Mouse (Mus musculus) intestine, embryonic 16.5 days (tissue): Measurements from ENCODE around the gene Olfr1457. TPM values are rescaled to one million over a fixed set of nuclear protein-coding genes. Genes with fewer than 3 reads are reported as not detected.

Source experiments
- ATAC-seq: fragments of 200-750 bp; cut with Nextera tagmentation; 2 replicates; pipeline ENCODE4 v1.8.0; 2017; ENCODE audit warnings: moderate TSS enrichment, moderate library complexity
- H3K27ac ChIP-seq: fragments of 300-500 bp; sonication (generic); 2 replicates; pipeline ENCODE4 v1.5.1; 2014; ENCODE audit warnings: mild to moderate bottlenecking, low read length
- H3K27me3 ChIP-seq: fragments of 300-500 bp; sonication (generic); replicated peaks from 2 replicates; pipeline ENCODE4 v1.6.1; 2014; ENCODE audit warnings: low read length, control low read depth, mixed read lengths; ENCODE audit not compliant: control insufficient read depth, insufficient read depth
- H3K36me3 ChIP-seq: fragments of 300-500 bp; sonication (generic); 2 replicates; pipeline ENCODE4 v1.6.1; 2014; ENCODE audit warnings: low read length, control low read depth; ENCODE audit not compliant: control insufficient read depth, insufficient read depth
- H3K4me1 ChIP-seq: fragments of 300-500 bp; sonication (generic); 2 replicates; pipeline ENCODE4 v1.6.1; 2014; ENCODE audit warnings: low read length, control low read depth, mixed read lengths; ENCODE audit not compliant: control insufficient read depth, insufficient read depth
- H3K4me2 ChIP-seq: fragments of 300-500 bp; sonication (generic); 2 replicates; pipeline ENCODE4 v1.6.1; 2014; ENCODE audit warnings: low read depth, low read length, control low read depth
- H3K4me3 ChIP-seq: fragments of 300-500 bp; sonication (generic); 2 replicates; pipeline ENCODE4 v1.5.1; 2014; ENCODE audit warnings: mild to moderate bottlenecking, low read length
- H3K9ac ChIP-seq: fragments of 300-500 bp; sonication (generic); 2 replicates; pipeline ENCODE4 v1.6.1; 2014; ENCODE audit warnings: low read depth, low read length
- H3K9me3 ChIP-seq: fragments of 300-500 bp; sonication (generic); 2 replicates; pipeline ENCODE4 v1.6.1; 2016; ENCODE audit warnings: low read length, control low read depth; ENCODE audit not compliant: control insufficient read depth
- WGBS: fragments of 180-500 bp; shearing (Covaris S2); extraction: QIAGEN DNeasy Blood & Tissue Kit; methylation state at CpG from one replicate; pipeline ENCODE4 v1.1.7; 2014; 5-methylcytosine and 5-hydroxymethylcytosine counted together
- polyA plus RNA-seq: library from polyadenylated mRNA; unstranded; fragments of >200 nt; fragmentation: Nextera tagmentation; extraction: Ambion mirVana; gene quantifications from 2 replicates; pipeline ENCODE4 v1.2.1, GENCODE M21; 2015

Gene Olfr1457
- polyA plus RNA-seq = not detected in 2 replicates

DNA sequence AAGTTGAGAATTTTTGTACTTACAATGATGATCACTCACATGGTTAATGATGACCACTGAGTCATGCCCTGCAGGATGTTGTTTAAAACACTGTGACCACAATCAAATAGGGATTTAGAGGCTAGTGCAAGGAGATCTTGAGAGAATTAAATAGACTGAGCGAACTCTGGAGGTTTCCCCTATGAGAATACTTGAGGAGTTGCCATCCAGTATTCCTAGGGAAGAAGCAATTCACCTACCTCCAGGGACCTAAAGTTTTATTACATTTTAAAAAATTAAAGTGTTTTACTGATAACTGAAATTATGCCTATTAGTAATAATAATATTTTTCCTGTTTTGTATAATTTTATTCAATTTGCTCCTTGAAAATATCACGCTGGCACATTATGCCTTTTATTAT, at the start of gene Olfr1457:
Olfr1457 (minus strand) TSS at position 101 of the 400 bp plus-strand sequence.
- no peak within 1 kb of the TSS for H3K9ac ChIP-seq
- H3K4me3 ChIP-seq = no peak within 1 kb of the TSS
- H3K4me2 ChIP-seq = no peak within 1 kb of the TSS
- H3K9me3 ChIP-seq = no peaks in the 10 kb centered on the region
- H3K27ac ChIP-seq = no peak within 1 kb of the TSS
- no peaks in the 10 kb centered on the region for H3K27me3 ChIP-seq
- ATAC-seq = no peak
- H3K36me3 ChIP-seq = no peaks in the 10 kb centered on the region
- no peaks in the 10 kb centered on the region for H3K4me1 ChIP-seq
- 78% methylated on average over 2 of the region's 2 CpGs for WGBS

DNA sequence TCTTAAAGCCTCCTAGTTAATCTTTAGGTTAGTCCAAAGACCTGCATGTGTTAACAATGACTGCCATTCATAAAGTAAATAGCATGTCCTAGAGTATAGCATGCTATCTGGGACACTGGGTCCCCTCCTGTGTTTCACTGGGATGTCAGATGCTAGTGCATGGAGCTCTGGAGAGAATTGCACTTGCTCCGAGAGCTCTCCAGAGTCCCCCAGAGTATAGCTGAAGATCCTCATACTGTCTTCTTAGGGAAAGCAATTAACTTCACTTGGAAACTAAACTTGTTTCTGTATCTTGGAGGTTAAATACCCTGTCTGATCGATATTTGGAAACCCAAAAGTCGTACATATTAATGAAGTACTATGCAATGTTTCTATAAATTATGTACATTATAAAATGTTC, 9.0 kb upstream of the Olfr1457 start, which contains the start of gene Olfr1458:
Olfr1458 (minus strand) TSS at position 101 of the 400 bp plus-strand sequence.
- Histone ChIP-seq H3K4me2 (no peak within 1 kb of the TSS), H3K9me3 (no peaks in the 10 kb centered on the region), H3K36me3 (no peaks in the 10 kb centered on the region), H3K27me3 (no peaks in the 10 kb centered on the region), H3K4me1 (no peaks in the 10 kb centered on the region), H3K4me3 (no peak within 1 kb of the TSS), H3K9ac (no peak within 1 kb of the TSS), H3K27ac (no peak within 1 kb of the TSS)
- WGBS = 78% methylated on average over 3 of the region's 3 CpGs
- no peak for ATAC-seq

DNA sequence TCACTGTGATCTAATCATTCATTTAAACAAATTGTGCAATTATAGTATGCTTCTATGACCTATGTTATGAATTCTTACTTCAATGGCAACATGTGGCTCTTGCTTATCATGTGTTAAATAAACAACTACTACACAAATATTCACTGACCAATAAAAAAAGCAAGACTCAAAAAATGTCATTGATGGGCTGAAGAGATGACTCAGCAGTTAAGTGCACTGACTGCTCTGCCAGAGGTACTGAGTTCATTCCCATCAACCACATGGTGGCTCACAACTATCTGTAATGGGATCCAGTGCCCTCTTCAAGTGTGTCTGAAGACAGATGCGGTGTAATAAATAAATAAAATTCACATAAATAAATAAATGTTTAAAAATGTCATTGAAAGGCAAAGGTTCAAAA, 3.8 kb downstream of the Olfr1457 start:
- Histone ChIP-seq H3K36me3 (no peaks in the 10 kb centered on the region), H3K4me2 (no peak overlapping the region), H3K27ac (no peak overlapping the region), H3K4me3 (no peak overlapping the region), H3K4me1 (no peaks in the 10 kb centered on the region), H3K9me3 (no peaks in the 10 kb centered on the region), H3K9ac (no peak overlapping the region), H3K27me3 (no peaks in the 10 kb centered on the region)
- ATAC-seq = no peak
- WGBS = 89% methylated on average over 1 of the region's 1 CpGs

DNA sequence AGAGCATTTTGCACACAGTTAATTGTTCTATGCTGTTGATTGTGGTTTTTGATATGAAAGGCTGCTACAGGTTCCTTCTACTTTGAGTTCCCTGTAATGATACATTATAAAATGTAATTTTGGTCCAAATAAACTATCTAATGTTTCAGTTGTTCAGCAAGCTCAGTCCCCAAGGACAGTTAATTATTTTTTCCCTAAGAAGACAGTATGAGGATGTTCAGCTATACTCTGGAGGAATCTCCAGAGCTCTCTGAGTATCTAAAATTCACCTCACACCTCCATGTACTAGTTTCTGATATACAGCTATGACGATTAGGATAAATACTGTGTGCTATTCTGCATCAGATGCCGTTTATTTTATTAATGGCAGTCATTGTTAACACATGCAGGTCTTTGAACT, 37.4 kb downstream of the Olfr1457 start, which contains the start of gene Olfr1454:
Olfr1454 (plus strand) TSS at position 301 of the 400 bp plus-strand sequence.
- no peak within 1 kb of the TSS for H3K9ac ChIP-seq
- no peak for ATAC-seq
- H3K4me3 ChIP-seq = no peak within 1 kb of the TSS
- no peak within 1 kb of the TSS for H3K27ac ChIP-seq
- no peaks in the 10 kb centered on the region for H3K27me3 ChIP-seq
- H3K36me3 ChIP-seq = no peaks in the 10 kb centered on the region
- no peaks in the 10 kb centered on the region for H3K9me3 ChIP-seq
- 71% methylated on average over 2 of the region's 2 CpGs for WGBS
- H3K4me2 ChIP-seq = no peak within 1 kb of the TSS
- H3K4me1 ChIP-seq = no peaks in the 10 kb centered on the region

Other genes with a start within 250 kb of the Olfr1457 start
- gene Olfr1444, start 240.6 kb downstream of the Olfr1457 start, polyA plus RNA-seq = not detected in 2 replicates
- gene Olfr1445, start 214.0 kb downstream of the Olfr1457 start, polyA plus RNA-seq = not detected in 2 replicates
- gene Olfr1446, start 204.4 kb downstream of the Olfr1457 start, polyA plus RNA-seq = not detected in 2 replicates
- not detected in 2 replicates for gene Olfr1447, start 194.1 kb downstream of the Olfr1457 start, polyA plus RNA-seq
- not detected in 2 replicates for gene Olfr1448, start 173.5 kb downstream of the Olfr1457 start, polyA plus RNA-seq
- not detected in 2 replicates for gene Olfr1449, start 167.1 kb downstream of the Olfr1457 start, polyA plus RNA-seq
- not detected in 2 replicates for gene Olfr1450, start 147.6 kb downstream of the Olfr1457 start, polyA plus RNA-seq
- gene Olfr1451, start 102.9 kb downstream of the Olfr1457 start, polyA plus RNA-seq = not detected in 2 replicates
- not detected in 2 replicates for gene Olfr1453, start 69.6 kb downstream of the Olfr1457 start, polyA plus RNA-seq
- gene Olfr1454, start 37.3 kb downstream of the Olfr1457 start, polyA plus RNA-seq = not detected in 2 replicates
- gene Olfr1458, start 8.9 kb upstream of the Olfr1457 start, polyA plus RNA-seq = not detected in 2 replicates
- gene Olfr1459, start 51.7 kb upstream of the Olfr1457 start, polyA plus RNA-seq = not detected in 2 replicates
- gene Olfr1461, start 65.1 kb upstream of the Olfr1457 start, polyA plus RNA-seq = not detected in 2 replicates
- gene Olfr1462, start 87.8 kb upstream of the Olfr1457 start, polyA plus RNA-seq = not detected in 2 replicates
- not detected in 2 replicates for gene Olfr1463, start 133.4 kb upstream of the Olfr1457 start, polyA plus RNA-seq
- gene Olfr1465, start 217.7 kb upstream of the Olfr1457 start, polyA plus RNA-seq = not detected in 2 replicates
- not detected in 2 replicates for gene Olfr1466, start 241.0 kb upstream of the Olfr1457 start, polyA plus RNA-seq